Mouse (Mus musculus) lung, postnatal 4 days (tissue): ENCODE results near the gene Ifnb1.

Experiments
- DNase-seq, 2 experiments: peaks; one replicate each; pipeline ENCODE4 v3.0.0; 2021

The Ifnb1 gene

GRCm38 (mm10) chr4:88496321-88497018 is 26.1 kb downstream of the Ifnb1 start:
- DNase-seq = peak; percentile 23 to 26

- no peak for DNase-seq
These were observed 33.0 kb downstream of the Ifnb1 start for GRCm38 (mm10) chr4:88489622-88490021.

- no peak for DNase-seq
These were observed 34.5 kb downstream of the Ifnb1 start for GRCm38 (mm10) chr4:88488107-88488506.

- DNase-seq = peak in 1 of 2 experiments; percentile 46
These were observed 42.4 kb downstream of the Ifnb1 start for GRCm38 (mm10) chr4:88480130-88480529.

GRCm38 (mm10) chr4:88478809-88479186 is 43.8 kb downstream of the Ifnb1 start:
- no peak for DNase-seq

GRCm38 (mm10) chr4:88478177-88478808 is 44.3 kb downstream of the Ifnb1 start:
- DNase-seq = no peak

GRCm38 (mm10) chr4:88476511-88477210 is 45.9 kb downstream of the Ifnb1 start:
- DNase-seq = peak in 1 of 2 experiments; percentile 23

- DNase-seq = no peak
These were observed 46.5 kb downstream of the Ifnb1 start for GRCm38 (mm10) chr4:88476084-88476483.
